Mouse (Mus musculus) yolk sac, embryonic 10.5 days (tissue): ENCODE results near the gene Lonrf3.

Experiments used
- DNase-seq: peaks from one replicate; pipeline ENCODE4 v3.0.0-alpha.2; 2017; ENCODE audit warnings: low spot score

The Lonrf3 gene

DNA sequence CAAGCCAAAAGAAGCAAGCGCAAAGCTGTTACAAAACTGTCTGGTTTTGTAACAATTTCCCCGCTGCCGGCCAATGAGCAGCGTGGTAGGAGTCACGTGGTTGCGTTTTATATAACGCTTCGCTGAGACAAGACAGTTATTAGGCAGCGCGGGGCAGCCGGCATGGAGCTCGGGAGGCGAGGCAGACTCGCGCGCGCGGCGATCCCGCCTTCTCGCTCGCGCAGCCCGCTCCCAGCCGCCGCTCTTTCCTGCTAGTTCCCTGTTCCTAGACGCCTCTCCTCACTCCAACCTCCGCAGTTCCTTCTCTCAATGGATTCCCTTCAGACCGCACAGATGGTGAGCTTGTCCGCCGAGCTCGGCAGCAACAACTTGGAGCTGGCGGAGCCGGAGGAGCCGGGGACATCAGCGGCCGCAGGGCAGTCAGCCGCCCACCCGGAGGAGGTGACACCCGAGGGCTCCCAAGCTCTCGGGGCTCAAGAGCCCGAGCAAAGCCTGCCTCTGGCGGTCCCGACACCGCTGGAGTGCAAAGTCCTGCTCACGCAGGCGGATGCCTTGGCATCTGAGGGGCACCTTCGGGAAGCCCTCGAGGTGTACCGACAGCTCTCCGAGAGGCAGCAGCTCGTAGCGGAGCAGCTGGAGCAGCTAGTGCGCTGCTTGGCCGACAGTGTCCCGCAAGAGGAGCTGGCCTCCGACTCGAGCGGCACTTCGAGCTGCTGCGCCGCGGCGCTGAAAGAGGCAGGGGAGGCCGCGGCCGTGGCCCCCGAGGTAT, at the start of gene Lonrf3:
Gene Lonrf3, plus strand, starts transcription at position 83 of the 769 bp plus-strand sequence.
- peak; percentile 6 for DNase-seq

DNA sequence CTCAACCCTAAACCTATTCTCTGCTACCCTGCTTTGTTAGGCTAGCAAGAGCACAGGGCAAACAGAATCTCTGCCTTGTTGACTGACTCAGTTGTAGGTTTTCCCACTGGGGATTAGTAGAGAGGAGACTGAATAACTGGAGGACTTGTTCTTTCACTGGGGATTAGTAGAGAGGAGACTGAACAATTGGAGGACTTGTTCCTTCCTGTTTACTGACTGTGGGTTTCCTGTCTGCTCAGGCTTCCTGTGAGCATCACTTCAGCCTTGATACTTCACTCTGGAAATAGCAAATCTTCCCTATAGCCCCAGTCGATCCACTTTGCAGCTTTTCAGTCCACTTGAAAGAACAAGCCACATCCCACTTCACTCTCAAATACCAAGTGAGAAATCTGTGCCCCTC, 49.4 kb upstream of the Lonrf3 start:
- DNase-seq, result no peak

DNA sequence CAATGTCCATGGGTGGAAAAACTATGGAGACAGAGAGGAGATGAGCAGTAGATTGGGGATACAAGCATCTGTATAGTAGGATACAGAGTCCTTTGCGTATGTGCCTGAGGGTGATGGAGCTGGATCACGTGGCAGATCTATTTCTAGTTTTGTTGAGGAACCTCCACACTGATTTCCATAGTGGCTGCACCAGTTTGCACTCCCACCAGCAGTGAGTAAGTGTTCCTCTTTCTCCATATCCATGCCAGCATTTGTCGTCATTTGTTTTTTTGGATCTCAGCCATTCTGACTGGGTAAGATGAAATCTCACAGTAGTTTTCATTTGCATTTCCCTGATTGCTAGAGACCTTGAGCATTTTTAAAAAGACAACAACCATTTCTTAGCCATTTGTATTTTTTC, 16.7 kb upstream of the Lonrf3 start:
- DNase-seq, result no peak

DNA sequence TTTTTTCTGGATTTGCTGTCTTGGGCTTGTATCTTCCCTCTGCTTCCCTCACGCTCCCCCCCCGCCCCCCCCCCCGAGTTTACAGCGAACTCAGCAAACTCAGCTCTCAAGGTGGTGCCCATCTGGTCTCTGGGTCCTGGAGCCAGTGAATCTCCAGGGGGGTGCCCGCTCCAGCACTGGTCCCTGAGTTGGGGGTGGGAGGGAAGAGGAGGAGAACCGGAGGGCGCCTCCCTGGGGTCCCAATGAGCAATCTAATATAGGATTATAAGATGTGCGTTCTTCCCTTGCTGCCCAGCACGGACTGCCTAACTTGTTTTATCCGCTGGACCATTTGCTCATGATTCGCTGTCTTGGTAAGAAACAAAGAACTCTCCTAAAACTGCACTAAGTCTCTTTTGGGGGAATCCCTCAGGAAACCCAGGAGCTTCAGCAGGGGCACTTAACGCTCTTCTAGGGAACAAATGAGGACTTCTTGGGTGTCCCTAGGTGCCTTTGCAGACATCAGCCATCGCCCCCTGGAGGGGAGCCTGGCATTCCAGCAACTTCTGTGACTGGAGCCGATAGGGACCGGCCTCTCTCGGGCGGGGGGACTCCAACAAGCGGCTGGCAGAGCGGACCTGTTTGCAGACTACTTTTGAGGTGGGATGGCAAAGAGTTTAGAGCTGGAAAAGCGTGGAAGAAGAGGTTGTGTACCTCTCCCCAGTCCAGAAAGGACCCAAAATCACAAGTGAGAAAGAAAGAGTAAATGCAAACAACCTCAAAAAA, 480 bp upstream of the Lonrf3 start:
- DNase-seq, result no peak

DNA sequence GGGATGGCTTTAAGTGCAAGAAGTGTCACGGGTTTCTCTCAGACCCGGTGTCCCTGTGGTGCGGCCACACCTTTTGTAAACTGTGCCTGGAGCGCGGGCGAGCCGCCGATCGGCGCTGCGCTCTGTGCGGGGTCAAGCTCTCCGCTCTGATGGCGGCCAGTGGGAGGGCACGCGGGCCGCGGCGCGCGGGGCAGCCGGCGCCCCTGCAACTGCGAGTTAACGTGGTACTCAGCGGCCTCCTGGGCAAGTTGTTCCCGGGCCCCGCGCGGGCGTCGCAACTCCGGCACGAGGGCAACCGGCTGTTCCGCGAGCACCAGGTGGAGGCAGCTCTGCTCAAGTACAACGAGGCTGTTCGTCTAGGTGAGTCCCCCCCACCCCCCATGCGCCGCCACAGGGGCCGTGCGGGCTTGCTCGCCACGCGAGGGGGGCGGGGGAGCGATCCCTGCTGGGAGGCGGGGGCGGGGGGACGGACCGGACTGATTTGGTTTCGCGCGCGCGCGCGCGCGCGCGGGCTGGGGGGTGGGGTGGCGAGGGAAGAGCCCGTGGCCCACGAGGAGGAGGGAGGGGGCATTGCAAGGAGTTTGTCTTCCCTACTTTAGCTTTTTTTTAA, 992 bp downstream of the Lonrf3 start:
- peak; percentile 1 for DNase-seq

DNA sequence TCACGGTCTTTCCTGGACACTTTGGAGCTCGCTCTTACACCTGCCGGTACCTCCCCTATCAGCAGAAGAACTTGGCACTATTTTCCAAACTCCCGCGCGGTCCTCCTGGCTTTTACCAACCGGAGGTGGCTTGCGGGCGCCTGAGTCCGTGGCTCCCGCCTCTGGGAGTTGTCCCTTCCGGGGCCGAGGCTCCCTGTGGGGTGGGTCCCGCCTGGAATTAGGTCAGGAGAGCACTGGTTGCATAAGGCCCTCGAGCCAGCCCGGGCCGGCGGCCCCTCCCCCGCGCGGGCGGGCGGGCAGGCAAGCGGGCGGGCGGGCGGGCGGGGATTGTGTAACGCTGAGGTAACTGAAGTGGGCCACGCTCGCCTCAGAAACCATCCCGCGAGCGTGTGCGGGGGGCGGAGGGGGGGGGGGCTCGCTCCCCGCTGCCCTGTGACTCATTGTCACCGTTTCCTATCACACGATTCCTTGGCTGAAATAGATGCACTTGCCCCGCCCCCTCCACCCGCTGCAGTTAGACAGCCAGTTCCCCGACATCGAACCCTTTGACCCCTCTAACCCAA, 1.8 kb downstream of the Lonrf3 start:
- peak; percentile 42 for DNase-seq

DNA sequence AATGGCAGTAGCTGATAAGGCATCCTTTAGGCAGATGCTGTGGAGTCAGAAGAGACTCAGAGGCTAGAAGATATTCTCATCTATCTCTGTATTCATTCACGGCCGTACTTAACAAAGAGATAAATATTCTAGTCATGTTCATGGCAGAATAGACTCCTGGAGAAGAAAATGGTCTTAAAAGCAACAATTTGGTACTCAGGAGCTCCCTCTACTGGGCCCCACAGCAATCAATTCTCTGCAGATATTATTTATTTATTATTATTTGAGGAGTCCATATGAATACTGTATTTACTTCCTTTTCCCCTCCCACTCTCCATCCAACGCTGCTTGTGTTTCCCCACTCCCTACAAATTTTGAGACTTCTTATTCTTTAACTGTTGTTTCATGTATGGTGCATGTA, 24.3 kb downstream of the Lonrf3 start:
- DNase-seq, result no peak

DNA sequence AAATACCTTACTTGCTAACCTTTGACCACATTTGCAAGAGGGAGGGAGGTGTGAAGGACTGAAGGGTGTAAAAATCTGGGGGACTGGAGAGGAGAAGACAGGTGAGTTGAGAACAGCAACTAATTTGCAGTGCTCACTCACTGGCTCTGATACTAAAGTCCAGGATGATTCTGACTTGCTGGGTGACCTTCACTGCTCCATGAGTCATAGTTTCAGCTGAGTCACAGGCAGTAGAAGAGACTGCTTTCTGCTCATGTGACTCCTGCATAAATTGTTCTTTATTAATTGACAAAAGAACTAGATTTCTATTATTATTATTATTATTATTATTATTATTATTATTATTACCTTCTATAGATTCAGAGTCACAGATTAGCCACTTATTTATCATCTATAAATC, 57.2 kb downstream of the Lonrf3 start:
- DNase-seq, result no peak

DNA sequence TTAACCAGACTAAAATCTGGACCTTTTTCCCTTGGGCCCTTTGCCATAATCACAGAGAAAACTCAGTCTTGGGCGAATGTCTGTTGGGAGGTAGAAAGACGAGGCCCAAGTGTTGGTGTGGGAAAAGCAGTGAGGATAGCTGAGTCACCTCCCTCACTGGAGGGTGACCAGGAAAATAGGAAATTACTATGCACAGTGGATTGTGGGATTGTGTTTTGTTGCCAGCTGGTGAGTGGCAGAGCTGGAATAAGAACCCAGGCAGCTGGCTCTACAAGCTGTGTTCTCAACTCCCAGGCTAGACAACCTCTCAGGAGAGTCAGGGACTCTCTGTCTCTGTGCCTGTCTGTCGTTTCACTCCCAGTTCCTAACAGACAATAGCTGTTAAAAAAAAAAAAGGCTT, 61.8 kb downstream of the Lonrf3 start:
- no peak for DNase-seq

DNA sequence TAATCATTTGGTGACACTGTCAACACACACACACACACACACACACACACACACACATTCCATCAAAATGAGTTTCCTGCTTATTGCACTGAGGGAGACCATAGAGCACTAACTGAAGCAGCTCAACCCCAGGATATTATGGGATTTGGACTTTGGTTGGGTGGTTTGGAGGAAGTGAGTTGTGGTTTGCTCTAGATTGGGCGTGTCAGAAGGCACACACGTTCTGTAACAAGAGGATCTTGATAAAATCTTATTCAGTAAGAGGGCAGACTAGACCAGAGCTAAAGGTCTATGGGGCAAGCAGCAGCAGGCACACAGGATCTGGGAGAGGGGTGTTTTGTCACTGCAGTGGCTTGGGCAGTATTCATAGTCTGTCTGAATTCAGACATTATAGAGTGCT, 62.4 kb downstream of the Lonrf3 start:
- DNase-seq, result no peak

DNA sequence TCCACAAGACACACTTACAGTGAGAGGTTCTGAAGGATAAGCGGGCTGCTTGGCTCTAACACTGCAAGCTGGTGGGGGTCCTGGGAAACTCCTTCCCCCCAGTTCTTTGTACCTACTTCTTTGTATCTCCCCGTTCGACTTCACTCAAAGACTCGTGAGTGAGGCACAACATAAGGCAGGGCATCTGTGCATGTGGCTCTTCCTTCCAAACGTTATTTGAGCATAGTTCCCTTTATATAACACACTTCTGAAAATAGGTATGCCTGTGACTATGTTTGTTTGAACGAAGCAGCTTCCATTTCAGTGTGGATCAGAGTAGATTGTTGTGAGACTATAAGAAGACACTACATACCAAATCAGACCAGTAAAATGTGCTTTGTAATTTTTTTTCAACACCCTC, 64.5 kb downstream of the Lonrf3 start:
- no peak for DNase-seq

DNA sequence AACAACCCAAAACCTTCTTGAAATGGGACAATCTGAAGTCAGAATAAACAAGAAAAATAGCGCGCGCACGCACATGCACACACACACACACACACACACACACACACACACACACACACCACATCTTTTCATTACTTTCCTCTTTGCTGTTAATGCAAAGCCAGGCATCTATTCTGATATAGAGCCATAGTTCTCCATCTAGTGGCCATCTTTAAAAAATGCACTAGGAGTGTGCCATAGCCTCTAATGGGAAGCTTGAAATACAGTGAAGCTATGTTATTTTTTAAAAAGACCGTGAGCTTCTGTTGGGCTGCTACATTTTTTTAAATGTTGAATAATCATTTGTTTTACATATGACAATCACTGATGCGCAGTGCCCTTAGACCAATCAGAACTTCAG, 65.1 kb downstream of the Lonrf3 start:
- no peak for DNase-seq

DNA sequence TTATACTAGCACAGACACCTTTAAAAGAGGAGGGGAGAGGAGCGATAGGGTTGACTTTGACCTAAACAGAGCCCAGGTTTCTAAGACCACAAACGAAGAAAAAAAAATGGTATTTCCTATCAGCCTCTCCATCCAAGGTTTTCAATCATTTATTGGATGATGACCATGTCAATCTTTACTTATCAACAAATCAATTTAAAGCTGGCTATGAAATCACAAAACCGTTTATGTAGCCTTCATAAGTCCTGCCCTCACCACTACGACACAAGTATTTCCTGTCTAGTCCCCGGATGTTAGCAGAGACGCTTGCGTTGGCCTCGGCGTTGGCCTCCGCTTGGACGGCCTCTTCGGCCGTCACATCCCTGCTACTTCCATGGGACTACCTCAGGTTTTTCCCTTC, 72.8 kb downstream of the Lonrf3 start, which contains the start of gene Gm6268:
Gene Gm6268, plus strand, starts transcription at position 301 of the 400 bp plus-strand sequence.
- DNase-seq, result no peak

DNA sequence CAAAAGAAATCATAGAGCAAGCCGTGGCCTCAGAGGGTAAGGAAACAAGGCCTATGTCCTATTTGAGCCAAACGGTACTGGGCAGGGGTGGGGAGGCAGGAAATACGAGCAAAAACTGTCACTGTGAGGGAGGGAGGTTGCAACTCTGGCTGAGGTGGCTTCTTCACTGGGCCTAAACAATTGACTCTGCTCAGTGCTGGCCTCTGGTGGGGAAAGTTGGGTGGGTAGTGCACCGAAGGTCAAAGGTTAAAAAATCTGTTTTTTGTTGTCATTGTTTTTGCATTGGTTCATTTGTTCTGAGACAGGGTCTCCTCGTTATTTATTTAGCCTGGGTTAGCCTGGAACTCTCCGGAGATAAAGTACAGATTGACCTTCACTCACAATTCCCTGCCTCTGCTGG, 74.2 kb downstream of the Lonrf3 start:
- DNase-seq, result no peak
